Mouse (Mus musculus) MN1 (cell line): ENCODE measurements around the gene Kif3b.

Experiments used
- DNase-seq: peaks from one replicate; pipeline ENCODE4 v3.0.0-alpha.2; 2016; ENCODE audit warnings: low spot score

The Kif3b gene

GRCm38 (mm10) chr2:153297771-153298170, 6.6 kb downstream of the Kif3b start:
- no peak for DNase-seq

GRCm38 (mm10) chr2:153298460-153298859, 7.2 kb downstream of the Kif3b start:
- DNase-seq, result no peak

GRCm38 (mm10) chr2:153298863-153299262, 7.7 kb downstream of the Kif3b start:
- no peak for DNase-seq

GRCm38 (mm10) chr2:153301123-153301522, 9.9 kb downstream of the Kif3b start:
- no peak for DNase-seq

GRCm38 (mm10) chr2:153305240-153305639, 14.0 kb downstream of the Kif3b start:
- DNase-seq, result no peak

GRCm38 (mm10) chr2:153308586-153308985, 17.4 kb downstream of the Kif3b start:
- DNase-seq, result no peak

GRCm38 (mm10) chr2:153309106-153309505, 17.9 kb downstream of the Kif3b start:
- DNase-seq, result no peak

- peak; percentile 35 for DNase-seq
Observed at GRCm38 (mm10) chr2:153310228-153310627, 19.0 kb downstream of the Kif3b start.

GRCm38 (mm10) chr2:153312884-153313283, 21.7 kb downstream of the Kif3b start:
- DNase-seq, result no peak

- no peak for DNase-seq
Observed at GRCm38 (mm10) chr2:153318408-153318807, 27.2 kb downstream of the Kif3b start.

- no peak for DNase-seq
Observed at GRCm38 (mm10) chr2:153319036-153319643, 27.9 kb downstream of the Kif3b start.

- no peak for DNase-seq
Observed at GRCm38 (mm10) chr2:153325706-153326376, 34.6 kb downstream of the Kif3b start.

GRCm38 (mm10) chr2:153332271-153332670, 41.1 kb downstream of the Kif3b start:
- DNase-seq, result no peak

- DNase-seq, result no peak
Observed at GRCm38 (mm10) chr2:153332981-153333380, 41.8 kb downstream of the Kif3b start.

- DNase-seq, result no peak
Observed at GRCm38 (mm10) chr2:153333822-153334232, 42.6 kb downstream of the Kif3b start.

GRCm38 (mm10) chr2:153334281-153334680, 43.1 kb downstream of the Kif3b start:
- no peak for DNase-seq

- DNase-seq, result no peak
Observed at GRCm38 (mm10) chr2:153336117-153336516, 44.9 kb downstream of the Kif3b start.

- DNase-seq, result no peak
Observed at GRCm38 (mm10) chr2:153338361-153339350, 47.4 kb downstream of the Kif3b start.

- no peak for DNase-seq
Observed at GRCm38 (mm10) chr2:153342166-153342565, 51.0 kb downstream of the Kif3b start.

GRCm38 (mm10) chr2:153342602-153343001, 51.4 kb downstream of the Kif3b start:
- DNase-seq, result no peak

- DNase-seq, result no peak
Observed at GRCm38 (mm10) chr2:153343191-153343590, 52.0 kb downstream of the Kif3b start.

- no peak for DNase-seq
Observed at GRCm38 (mm10) chr2:153345071-153345453, 53.8 kb downstream of the Kif3b start.
